Mouse (Mus musculus) layer of hippocampus, adult 11-12 months (tissue): ENCODE measurements around the gene Zscan25.
"Not testable (repeated sequence)": the region's sequence is repeated elsewhere in the genome, so short reads cannot be mapped to it uniquely, and the experiment has no call there.

Source experiments
- DNase-seq: peaks from one replicate; pipeline ENCODE4 v3.0.0; 2022; ENCODE audit warnings: low spot score

Gene Zscan25

DNA sequence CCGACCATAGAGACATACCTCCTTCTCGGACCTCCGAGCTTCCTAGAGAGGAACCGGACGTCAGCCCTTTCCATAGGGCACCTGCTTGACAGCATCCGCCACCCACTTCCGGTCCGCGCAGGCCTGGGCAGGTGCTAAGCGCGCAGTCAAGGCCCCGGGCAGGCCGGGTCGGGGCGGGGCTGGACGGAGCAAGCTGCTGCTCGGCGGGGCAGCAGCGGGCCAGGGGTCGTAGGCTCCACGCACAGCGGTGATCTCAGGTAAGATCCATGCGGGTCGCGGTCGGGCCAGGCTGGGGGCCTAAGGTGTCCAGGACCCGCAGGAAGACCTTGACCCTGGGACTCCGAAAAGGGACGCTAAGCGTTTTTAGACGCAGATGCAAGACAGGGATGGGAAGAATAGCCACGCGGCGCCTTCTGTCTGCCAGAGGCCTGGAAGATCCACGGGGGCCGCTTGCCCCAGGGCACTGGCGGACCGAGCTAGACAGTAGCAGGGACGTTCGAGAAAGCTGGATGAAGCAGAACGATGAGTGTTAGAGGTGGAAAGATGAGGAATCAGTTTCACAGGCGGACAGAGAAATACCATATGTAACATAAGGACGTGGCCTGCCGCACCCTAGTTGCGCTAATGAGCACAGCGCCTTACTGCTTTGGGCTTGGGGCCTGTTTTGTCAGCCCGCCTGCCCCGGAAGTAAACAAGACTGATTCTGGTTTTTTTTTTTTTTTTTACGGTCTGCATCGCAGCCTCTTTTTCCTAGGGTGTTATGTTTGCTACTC, at the start of gene Zscan25:
Gene Zscan25 (plus strand): TSS at position 130 of the 773 bp plus-strand sequence.
- DNase-seq = peak; percentile 92

DNA sequence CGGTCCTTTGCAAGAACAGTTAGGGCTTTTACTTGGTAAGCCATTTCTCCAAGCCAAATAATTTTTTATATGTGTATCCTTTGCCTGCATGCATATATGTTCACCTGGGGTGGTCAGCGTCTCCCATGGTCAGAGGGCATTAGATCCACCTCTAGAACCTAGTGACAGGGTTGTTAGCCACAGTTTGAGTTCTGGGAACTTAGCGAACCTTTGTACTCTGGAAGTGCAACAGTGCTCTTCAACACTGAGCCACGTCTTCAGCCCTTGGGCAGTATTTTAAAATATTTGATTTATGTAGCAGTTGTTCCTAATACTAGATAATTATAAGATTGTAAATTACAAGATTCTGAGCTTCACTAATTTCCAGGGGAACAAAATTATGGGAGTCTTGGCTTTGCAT, 49.7 kb upstream of the Zscan25 start:
- no peak for DNase-seq

GRCm38 (mm10) chr5:145231367-145231871, 48.9 kb upstream of the Zscan25 start, which contains the start of gene Zfp655:
TSS of gene Zfp655 (plus strand) at chr5:145231715.
- DNase-seq = peak; percentile 97

GRCm38 (mm10) chr5:145231893-145232411, 48.3 kb upstream of the Zscan25 start:
- no peak for DNase-seq

DNA sequence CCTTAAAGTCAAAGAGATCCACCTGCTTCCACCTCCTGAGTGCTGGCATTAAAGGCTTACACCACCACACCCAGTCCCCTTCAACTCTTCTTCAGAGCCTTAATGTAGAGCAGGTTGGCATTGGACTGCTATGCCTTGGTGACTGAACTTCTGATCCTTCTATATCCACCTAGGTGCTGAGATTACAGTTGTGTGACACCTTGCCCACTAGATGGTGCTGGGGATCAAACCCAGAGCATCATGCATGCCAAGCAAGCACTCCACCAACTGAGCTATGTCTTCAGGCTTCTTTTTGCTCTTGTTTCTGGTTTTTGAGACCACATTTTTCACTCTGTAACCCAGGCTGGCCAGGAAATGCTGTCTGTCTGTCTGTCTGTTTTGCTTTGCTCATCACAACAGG, 45.7 kb upstream of the Zscan25 start:
- peak; percentile 18 for DNase-seq

GRCm38 (mm10) chr5:145249520-145249919, 30.8 kb upstream of the Zscan25 start:
- DNase-seq = no peak

- DNase-seq = not testable (repeated sequence)
Measured at GRCm38 (mm10) chr5:145273568-145273967, 6.7 kb upstream of the Zscan25 start.

- no peak for DNase-seq
Measured at GRCm38 (mm10) chr5:145279948-145280347, 352 bp upstream of the Zscan25 start.

DNA sequence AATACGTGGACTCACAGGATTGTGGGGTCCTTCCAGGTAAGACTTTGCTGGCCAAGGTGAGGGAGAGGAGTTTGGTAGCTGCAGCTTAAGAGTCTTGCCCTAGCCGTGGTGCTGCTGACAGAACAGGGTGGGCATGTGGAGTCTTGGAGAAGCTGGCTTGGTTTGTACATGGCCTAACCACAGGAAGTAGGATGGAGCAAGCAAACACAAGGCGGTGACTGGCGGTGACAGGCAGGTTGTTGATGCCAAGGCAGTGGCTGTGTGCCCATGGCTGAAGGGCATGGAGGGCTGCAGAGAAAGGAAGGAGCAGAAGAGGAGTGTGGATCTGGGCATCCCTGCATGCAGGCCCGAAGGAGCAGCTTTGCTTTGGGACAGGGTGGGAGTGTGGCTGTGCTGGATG, 8.1 kb downstream of the Zscan25 start:
- DNase-seq = no peak

DNA sequence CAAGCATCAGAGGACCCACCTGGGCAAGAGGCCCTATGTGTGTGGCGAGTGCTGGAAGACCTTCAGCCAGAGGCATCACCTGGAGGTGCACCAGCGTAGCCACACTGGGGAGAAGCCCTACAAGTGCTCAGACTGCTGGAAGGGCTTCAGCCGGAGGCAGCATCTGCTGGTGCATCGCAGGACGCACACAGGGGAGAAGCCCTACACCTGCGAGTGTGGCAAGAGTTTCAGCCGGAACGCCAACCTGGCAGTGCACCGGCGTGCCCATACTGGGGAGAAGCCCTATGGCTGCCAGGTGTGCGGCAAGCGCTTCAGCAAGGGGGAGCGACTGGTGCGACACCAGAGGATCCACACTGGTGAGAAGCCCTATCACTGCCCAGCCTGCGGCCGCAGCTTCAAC, 10.4 kb downstream of the Zscan25 start:
- DNase-seq = no peak

DNA sequence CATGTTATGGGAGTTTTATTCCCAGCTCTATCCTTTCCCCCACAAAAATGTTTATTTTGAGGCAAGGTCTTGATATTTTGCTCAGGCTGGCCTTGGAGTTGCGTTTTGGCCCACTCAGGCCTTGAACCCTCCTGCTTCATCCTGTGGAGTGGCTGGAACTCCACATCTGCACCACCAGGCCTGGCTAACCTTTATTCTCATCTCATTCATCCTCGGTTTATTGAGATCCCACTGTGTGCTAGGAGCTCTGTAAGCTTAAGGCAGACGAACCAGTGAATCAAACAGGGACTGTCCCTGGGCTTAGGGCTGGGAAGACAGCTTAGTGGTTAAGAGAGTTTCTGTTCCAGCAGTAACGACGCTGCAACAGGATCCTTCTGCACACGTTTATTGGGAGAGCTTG, 12.1 kb downstream of the Zscan25 start:
- no peak for DNase-seq

DNA sequence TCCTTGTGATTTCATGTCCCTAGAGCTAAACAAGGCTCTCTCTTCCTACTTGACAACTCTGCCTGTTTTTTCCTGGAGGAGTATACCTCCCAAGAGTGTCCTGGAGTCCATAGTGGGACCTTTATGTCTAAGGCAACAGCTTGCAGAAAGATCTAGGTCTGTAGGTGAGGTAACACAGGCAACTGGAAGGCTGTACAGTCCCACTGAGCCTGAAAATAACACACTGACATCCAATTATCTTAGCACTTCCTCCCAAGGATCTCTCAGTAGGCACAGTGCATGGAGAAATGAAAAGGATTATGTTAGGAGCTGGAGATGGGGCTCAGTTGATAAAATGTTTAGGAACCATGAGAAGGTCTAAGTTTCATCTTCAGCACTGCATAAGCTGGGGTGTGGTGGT, 20.2 kb downstream of the Zscan25 start:
- no peak for DNase-seq

DNA sequence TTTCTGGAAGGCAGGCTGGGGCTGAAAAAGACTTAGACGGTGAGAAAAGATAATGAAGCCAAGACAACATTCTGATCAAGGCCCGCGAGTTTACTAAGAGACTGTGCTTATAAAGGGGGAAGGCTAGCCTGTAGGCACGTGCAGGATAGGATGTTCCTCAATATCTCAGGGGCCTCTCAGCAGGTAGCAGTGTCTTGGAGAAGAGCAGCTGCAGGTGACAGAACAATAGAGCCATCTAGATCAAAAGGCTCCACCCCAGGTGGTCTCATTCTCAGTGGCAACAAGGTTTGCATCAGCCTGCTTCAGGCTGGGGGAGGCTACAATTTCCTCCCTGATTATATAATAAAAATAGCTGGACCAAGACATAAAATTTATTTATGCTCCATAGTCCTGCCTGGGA, 21.5 kb downstream of the Zscan25 start:
- not testable (repeated sequence) for DNase-seq

- DNase-seq = no peak
Measured at GRCm38 (mm10) chr5:145302424-145302823, 22.1 kb downstream of the Zscan25 start.

- DNase-seq = not testable (repeated sequence)
Measured at GRCm38 (mm10) chr5:145306953-145307352, 26.7 kb downstream of the Zscan25 start.

- DNase-seq = not testable (repeated sequence)
Measured at GRCm38 (mm10) chr5:145307811-145308210, 27.5 kb downstream of the Zscan25 start.

DNA sequence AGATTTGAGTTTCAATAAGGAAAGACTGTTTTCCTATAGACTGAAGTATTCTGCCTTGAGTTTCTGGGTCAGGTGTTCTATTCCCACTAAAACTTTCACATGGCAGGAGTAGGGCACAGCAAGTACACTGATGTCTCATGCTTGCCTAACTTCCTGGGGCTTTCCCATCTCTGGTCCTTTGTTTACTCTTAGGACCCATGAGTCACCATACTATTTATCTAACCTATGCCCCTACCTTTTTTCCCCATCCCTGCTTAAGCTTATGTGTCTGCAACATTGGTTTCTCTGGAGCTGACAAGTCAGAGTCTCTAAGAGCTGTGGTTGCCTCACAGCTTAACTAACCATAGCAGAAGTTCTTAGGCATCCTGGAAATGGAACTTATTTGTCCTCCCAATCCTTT, 33.5 kb downstream of the Zscan25 start:
- DNase-seq = no peak

GRCm38 (mm10) chr5:145317141-145317540, 36.8 kb downstream of the Zscan25 start:
- DNase-seq = no peak

GRCm38 (mm10) chr5:145338756-145339155, 58.5 kb downstream of the Zscan25 start:
- DNase-seq = not testable (repeated sequence)
